In genomic region chr7:100233681-100234080, GRCm38 (mm10) we compare ENCODE assay signal across 18 mouse cellular contexts. TPM values are rescaled to one million over a fixed set of nuclear protein-coding genes. Genes with fewer than 3 reads are reported as not detected.
DNase-seq lines count a peak whose midpoint lies in the region; ATAC-seq and TF ChIP-seq lines count a peak whose summit lies in the region.
"Had no signal": no experiment of that assay in that cellular context is flagged by ENCODE, and none has a peak within 500 bp of the region (broad histone marks: within the 10 kb centered on the region; RNA-seq: fewer than 3 reads in every experiment).

No protein-coding gene starts in this region.

- 0 out of 2 replicates have a peak overlapping the region, but pooled peaks have one; percentile 1 for H3K27ac ChIP-seq in midbrain, embryonic 13.5 days
- no peak overlapping the region for H3K27ac ChIP-seq in midbrain, embryonic 15.5 days
- peak overlapping the region; percentile 44; the same call in 1 of the 2 replicates for H3K27ac ChIP-seq in liver, embryonic 14.5 days
- H3K27ac ChIP-seq in hindbrain, embryonic 10.5 days, result no peak overlapping the region
- H3K27ac ChIP-seq: forebrain, embryonic 13.5 days; intestine, embryonic 15.5 days; layer of hippocampus, adult 2 months; midbrain, embryonic 10.5 days had no signal

- no peak overlapping the region for H3K4me3 ChIP-seq in midbrain, embryonic 13.5 days (replicated peaks)
- no peak overlapping the region for H3K4me3 ChIP-seq in midbrain, embryonic 15.5 days
- no peak overlapping the region for H3K4me3 ChIP-seq in liver, embryonic 14.5 days (ENCODE audit: insufficient read depth in 1 of 2, low read depth in 2 of 2, low read length in 2 of 2)
- no peak overlapping the region for H3K4me3 ChIP-seq in hindbrain, embryonic 10.5 days
- H3K4me3 ChIP-seq: forebrain, embryonic 13.5 days; intestine, embryonic 15.5 days; layer of hippocampus, adult 2 months; midbrain, embryonic 10.5 days had no signal

- no peak for TF ChIP-seq CTCF in liver, embryonic 14.5 days (IDR thresholded peaks at IDR 0.05; ENCODE audit: low read depth)

- peak in 1 of 3 experiments; percentile 36 for DNase-seq in liver, embryonic 14.5 days (ENCODE audit: low read depth in 3 of 3, low spot score in 3 of 3)
- no peak for DNase-seq in hindbrain, embryonic 10.5 days (ENCODE audit: low spot score)
- no peak for DNase-seq in cerebellum, adult 11-12 months
- DNase-seq in embryo, embryonic 10 days (ENCODE audit: low spot score), result no peak
- DNase-seq: gastrocnemius, postnatal 36 days had no signal

- no peaks in the 10 kb centered on the region for H3K27me3 ChIP-seq in midbrain, embryonic 13.5 days
- H3K27me3 ChIP-seq in midbrain, embryonic 15.5 days (replicated peaks), result no peaks in the 10 kb centered on the region
- H3K27me3 ChIP-seq in liver, embryonic 14.5 days (ENCODE audit: control insufficient read depth, insufficient read depth, low read length), result no peaks in the 10 kb centered on the region
- H3K27me3 ChIP-seq in hindbrain, embryonic 10.5 days (ENCODE audit: insufficient read depth, poor library complexity, severe bottlenecking), result no peaks in the 10 kb centered on the region
- H3K27me3 ChIP-seq: forebrain, embryonic 13.5 days; intestine, embryonic 15.5 days had no signal

- no peak overlapping the region for H3K4me2 ChIP-seq in midbrain, embryonic 13.5 days (replicated peaks)
- H3K4me2 ChIP-seq in midbrain, embryonic 15.5 days, result no peak overlapping the region
- H3K4me2 ChIP-seq in liver, embryonic 14.5 days (ENCODE audit: low read depth), result no peak overlapping the region
- H3K4me2 ChIP-seq: forebrain, embryonic 13.5 days; heart, embryonic 11.5 days; intestine, embryonic 15.5 days had no signal

- H3K9me3 ChIP-seq in midbrain, embryonic 13.5 days, result no peaks in the 10 kb centered on the region
- no peaks in the 10 kb centered on the region for H3K9me3 ChIP-seq in midbrain, embryonic 15.5 days
- H3K9me3 ChIP-seq in liver, embryonic 14.5 days (ENCODE audit: control insufficient read depth, low read length), result no peaks in the 10 kb centered on the region
- H3K9me3 ChIP-seq in hindbrain, embryonic 10.5 days, result no peaks in the 10 kb centered on the region
- H3K9me3 ChIP-seq: forebrain, embryonic 13.5 days; intestine, embryonic 15.5 days; midbrain, embryonic 10.5 days had no signal

- peaks cover 31% of the 10 kb centered on the region for H3K4me1 ChIP-seq in midbrain, embryonic 13.5 days (replicated peaks)
- H3K4me1 ChIP-seq in midbrain, embryonic 15.5 days, result peaks cover 20% of the 10 kb centered on the region
- peaks cover 7 to 10% of the 10 kb centered on the region in 2 experiments for H3K4me1 ChIP-seq in liver, embryonic 14.5 days (replicated peaks; ENCODE audit: control insufficient read depth in 2 of 2, insufficient read depth in 2 of 2, low read length in 1 of 2)
- peaks cover 8% of the 10 kb centered on the region for H3K4me1 ChIP-seq in hindbrain, embryonic 10.5 days (replicated peaks)
- H3K4me1 ChIP-seq: intestine, embryonic 15.5 days had no signal

- no peak overlapping the region for H3K9ac ChIP-seq in midbrain, embryonic 13.5 days (replicated peaks)
- H3K9ac ChIP-seq in midbrain, embryonic 15.5 days, result no peak overlapping the region
- no peak overlapping the region; the same call in 1 of the 2 replicates for H3K9ac ChIP-seq in liver, embryonic 14.5 days (replicated peaks)
- H3K9ac ChIP-seq: forebrain, embryonic 13.5 days; intestine, embryonic 15.5 days had no signal

- TF ChIP-seq EP300 in liver, embryonic 14.5 days (IDR thresholded peaks at IDR 0.05; ENCODE audit: low read depth), result 0 out of 2 replicates have a peak, but pooled peaks have one; percentile 40

- no peaks in the 10 kb centered on the region for H3K36me3 ChIP-seq in midbrain, embryonic 13.5 days
- no peaks in the 10 kb centered on the region for H3K36me3 ChIP-seq in midbrain, embryonic 15.5 days (replicated peaks)
- no peaks in the 10 kb centered on the region for H3K36me3 ChIP-seq in liver, embryonic 14.5 days (replicated peaks; ENCODE audit: control insufficient read depth, insufficient read depth, low read depth)
- no peaks in the 10 kb centered on the region for H3K36me3 ChIP-seq in hindbrain, embryonic 10.5 days
- H3K36me3 ChIP-seq: intestine, embryonic 15.5 days; midbrain, embryonic 10.5 days had no signal

- no peak for ATAC-seq in midbrain, embryonic 13.5 days
- no peak for ATAC-seq in midbrain, embryonic 15.5 days (replicated peaks)
- ATAC-seq in common myeloid progenitor, adult 5-6 weeks (replicated peaks; ENCODE audit: low read depth, poor library complexity, severe bottlenecking), result 0 out of 2 replicates have a peak, but pooled peaks have one; percentile 40
- peak; percentile 37; the same call in 1 of the 2 replicates for ATAC-seq in liver, embryonic 14.5 days (ENCODE audit: insufficient read depth)
- ATAC-seq: forebrain, embryonic 13.5 days; hindbrain, embryonic 16.5 days; intestine, embryonic 15.5 days had no signal

RNA-seq across cellular contexts. Expression of gene Pgm2l1, which starts 6.5 kb away (rescaled TPM):
- polyA plus RNA-seq in midbrain, embryonic 13.5 days (2015; fragmentation: Nextera tagmentation; extraction: Ambion mirVana), result 21.3 and 22.9 TPM in 2 replicates
- polyA plus RNA-seq in midbrain, embryonic 15.5 days (2015; fragmentation: Nextera tagmentation; extraction: Ambion mirVana), result 29.9 and 30.6 TPM in 2 replicates
- 14.5 and 20.1 TPM in 2 replicates for total RNA-seq in common myeloid progenitor, adult 5-6 weeks (2017)
- 1.6 and 2.4 TPM in 2 replicates for polyA plus RNA-seq in liver, embryonic 14.5 days (2012; rRNA removed)
- polyA plus RNA-seq in liver, embryonic 14.5 days (2014; fragmentation: Nextera tagmentation; extraction: Ambion mirVana), result 1.3 TPM in 2 replicates
- 4.9 and 5.1 TPM in 2 replicates for polyA plus RNA-seq in hindbrain, embryonic 10.5 days (2016; fragmentation: Nextera tagmentation; extraction: Ambion mirVana)

RNA-seq across cellular contexts. Expression of gene P4ha3, which starts 51.6 kb away (rescaled TPM):
- polyA plus RNA-seq in midbrain, embryonic 13.5 days (2015; fragmentation: Nextera tagmentation; extraction: Ambion mirVana), result 3.6 and 5.5 TPM in 2 replicates
- polyA plus RNA-seq in midbrain, embryonic 15.5 days (2015; fragmentation: Nextera tagmentation; extraction: Ambion mirVana), result 6.5 and 6.8 TPM in 2 replicates
- not detected in 2 replicates for total RNA-seq in common myeloid progenitor, adult 5-6 weeks (2017)
- 1.5 and 1.9 TPM in 2 replicates for polyA plus RNA-seq in liver, embryonic 14.5 days (2012; rRNA removed)
- 0.83 and 0.99 TPM in 2 replicates for polyA plus RNA-seq in liver, embryonic 14.5 days (2014; fragmentation: Nextera tagmentation; extraction: Ambion mirVana)
- polyA plus RNA-seq in hindbrain, embryonic 10.5 days (2016; fragmentation: Nextera tagmentation; extraction: Ambion mirVana), result 1.0 and 3.5 TPM in 2 replicates
- total RNA-seq: hematopoietic stem cell, adult 5-6 weeks; neutrophil, adult 5-6 weeks had no signal

RNA-seq across cellular contexts. Expression of gene Kcne3, which starts 57.4 kb away (rescaled TPM):
- 1.2 and 1.7 TPM in 2 replicates for polyA plus RNA-seq in midbrain, embryonic 13.5 days (2015; fragmentation: Nextera tagmentation; extraction: Ambion mirVana)
- polyA plus RNA-seq in midbrain, embryonic 15.5 days (2015; fragmentation: Nextera tagmentation; extraction: Ambion mirVana), result 0.60 and 0.98 TPM in 2 replicates
- total RNA-seq in common myeloid progenitor, adult 5-6 weeks (2017), result 0.73 and 3.7 TPM in 2 replicates
- polyA plus RNA-seq in liver, embryonic 14.5 days (2012; rRNA removed), result 1.4 TPM in 2 replicates
- polyA plus RNA-seq in liver, embryonic 14.5 days (2014; fragmentation: Nextera tagmentation; extraction: Ambion mirVana), result 0.88 and 1.2 TPM in 2 replicates
- 5.3 and 7.1 TPM in 2 replicates for polyA plus RNA-seq in hindbrain, embryonic 10.5 days (2016; fragmentation: Nextera tagmentation; extraction: Ambion mirVana)
- total RNA-seq: left cerebral cortex, postnatal 10 days had no signal
- polyA plus RNA-seq: C2C12 had no signal

Comparison
In these comparisons a context has a peak if more than half of its experiments do, and no peak if none do; other contexts are left out.
1. H3K27ac ChIP-seq: peak in midbrain, embryonic 13.5 days (single experiment) and liver, embryonic 14.5 days (single experiment); none in midbrain, embryonic 15.5 days (single experiment) and hindbrain, embryonic 10.5 days (single experiment).
2. ATAC-seq: peak in common myeloid progenitor, adult 5-6 weeks (single experiment) and liver, embryonic 14.5 days (single experiment); none in midbrain, embryonic 13.5 days (single experiment) and midbrain, embryonic 15.5 days (single experiment).